Mouse (Mus musculus): ENCODE data around the gene Clstn3.

DNA sequence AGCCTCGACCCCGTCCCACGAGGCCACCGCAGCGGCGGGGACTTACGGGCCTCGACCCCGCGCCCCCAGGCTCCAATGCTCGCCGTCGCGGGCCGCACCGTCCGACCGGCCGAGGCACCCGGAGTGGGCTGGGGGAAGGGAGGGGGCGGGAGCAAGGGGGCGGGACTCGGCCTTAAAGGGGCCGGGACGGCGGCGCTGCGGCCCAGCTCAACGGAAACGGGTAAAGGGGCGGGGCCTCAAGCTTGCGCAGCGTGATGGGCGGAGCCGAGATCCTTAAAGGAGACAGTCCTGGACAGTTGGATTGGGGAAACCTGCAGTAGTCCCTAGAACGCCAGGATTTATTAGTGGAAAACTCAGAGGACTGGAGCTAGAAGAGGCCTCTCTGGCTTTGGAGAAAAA, 49.7 kb downstream of the Clstn3 start, which contains the start of gene Pex5:
- TF ChIP-seq CTCF (IDR thresholded peaks at IDR 0.05; ENCODE audit: control insufficient read depth, insufficient read depth, low read length) (no peak), POLR2A (IDR thresholded peaks at IDR 0.05; ENCODE audit: borderline replicate concordance, control insufficient read depth, low read depth, low read length) (peak; percentile 44; the same call in 1 of the 2 replicates)

All from bone marrow, adult 2 months (tissue).